Mouse (Mus musculus) limb, embryonic 14.5 days (tissue): Measurements from ENCODE around the gene Nfe2l1. TPM values are rescaled to one million over a fixed set of nuclear protein-coding genes. Genes with fewer than 3 reads are reported as not detected.
A peak's percentile ranks its signal among the peaks of the same experiment; 100 is the strongest.

Experiments
- ATAC-seq: fragments of 200-750 bp; cut with Nextera tagmentation; 2 replicates; pipeline ENCODE4 v1.8.0; 2017; ENCODE audit warnings: low read depth, moderate number of reproducible peaks, moderate TSS enrichment; ENCODE audit not compliant: low FRiP score
- DNase-seq: peaks from one replicate; pipeline ENCODE4 v3.0.0-alpha.2; 2015; ENCODE audit warnings: low spot score
- H3K27ac ChIP-seq: fragments of 300-500 bp; sonication (generic); replicated peaks from 2 replicates; pipeline ENCODE4 v1.5.1; 2014; ENCODE audit warnings: low read depth, mild to moderate bottlenecking, low read length, moderate library complexity, mixed read lengths
- H3K27me3 ChIP-seq: fragments of 300-500 bp; sonication (generic); 2 replicates; pipeline ENCODE4 v1.6.1; 2014; ENCODE audit warnings: low read length, mixed read lengths; ENCODE audit not compliant: control insufficient read depth, insufficient read depth
- H3K36me3 ChIP-seq: fragments of 300-500 bp; sonication (generic); 2 replicates; pipeline ENCODE4 v1.6.1; 2014; ENCODE audit warnings: mild to moderate bottlenecking, low read length, moderate library complexity, mixed read lengths; ENCODE audit not compliant: control insufficient read depth, insufficient read depth
- H3K4me1 ChIP-seq: fragments of 300-500 bp; sonication (generic); 2 replicates; pipeline ENCODE4 v1.6.1; 2014; ENCODE audit warnings: antibody characterized with exemption, low read length, mixed read lengths; ENCODE audit not compliant: control insufficient read depth, insufficient read depth
- H3K4me2 ChIP-seq: fragments of 300-500 bp; sonication (generic); replicated peaks from 2 replicates; pipeline ENCODE4 v1.6.1; 2014; ENCODE audit warnings: low read depth, mild to moderate bottlenecking, low read length, moderate library complexity; ENCODE audit not compliant: severe bottlenecking
- H3K4me3 ChIP-seq: fragments of 300-500 bp; sonication (generic); replicated peaks from 2 replicates; pipeline ENCODE4 v1.5.1; 2014; ENCODE audit warnings: low read length
- H3K9ac ChIP-seq: fragments of 300-500 bp; sonication (generic); 2 replicates; pipeline ENCODE4 v1.6.1; 2014; ENCODE audit warnings: mild to moderate bottlenecking, low read depth, low read length, moderate library complexity; ENCODE audit not compliant: severe bottlenecking
- H3K9me3 ChIP-seq: fragments of 300-500 bp; sonication (generic); 2 replicates; pipeline ENCODE4 v1.6.1; 2016; ENCODE audit warnings: low read length; ENCODE audit not compliant: control insufficient read depth
- POLR2A ChIP-seq: fragments of 200-500 bp; IDR thresholded peaks from 2 replicates; pipeline ENCODE4 v1.8.0; 2012; ENCODE audit warnings: inconsistent platforms, mild to moderate bottlenecking, moderate library complexity, borderline replicate concordance; ENCODE audit not compliant: insufficient read depth, insufficient read length; ENCODE audit errors: extremely low read depth
- WGBS: fragments of 180-500 bp; shearing (Covaris S2); extraction: QIAGEN DNeasy Blood & Tissue Kit; methylation state at CpG from one replicate; pipeline ENCODE4 v1.1.7; 2014; 5-methylcytosine and 5-hydroxymethylcytosine counted together
- polyA plus RNA-seq, 2 experiments: library from polyadenylated mRNA; depleted of rRNA in 1 of 2; stranded (reverse) in 1 of 2; unstranded in 1 of 2; fragments of >200 nt; fragmentation: Nextera tagmentation in 1 of 2; extraction: Ambion mirVana in 1 of 2; gene quantifications; 2 replicates each; pipeline versions ENCODE4 v1.2.1 to v1.2.3; 2012 to 2014

Gene Nfe2l1
- polyA plus RNA-seq, 2 experiments: 42.0 to 94.5 TPM

- 1% methylated on average over 35 of the region's 35 CpGs for WGBS
- Histone ChIP-seq H3K36me3 (no peaks in the 10 kb centered on the region), H3K4me3 (peak overlapping the region; percentile 40), H3K27ac (no peak overlapping the region), H3K4me1 (peaks cover 24% of the 10 kb centered on the region), H3K4me2 (peak overlapping the region; percentile 86), H3K9me3 (no peaks in the 10 kb centered on the region), H3K9ac (peak overlapping the region; percentile 46), H3K27me3 (peaks cover 5% of the 10 kb centered on the region; the same call in 1 of the 2 replicates)
- TF ChIP-seq POLR2A: no peak
- DNase-seq (peak; percentile 65), ATAC-seq (peak; percentile 79)
Measured at GRCm38 (mm10) chr11:96875745-96876144, 46.0 kb upstream of the Nfe2l1 start.

DNA sequence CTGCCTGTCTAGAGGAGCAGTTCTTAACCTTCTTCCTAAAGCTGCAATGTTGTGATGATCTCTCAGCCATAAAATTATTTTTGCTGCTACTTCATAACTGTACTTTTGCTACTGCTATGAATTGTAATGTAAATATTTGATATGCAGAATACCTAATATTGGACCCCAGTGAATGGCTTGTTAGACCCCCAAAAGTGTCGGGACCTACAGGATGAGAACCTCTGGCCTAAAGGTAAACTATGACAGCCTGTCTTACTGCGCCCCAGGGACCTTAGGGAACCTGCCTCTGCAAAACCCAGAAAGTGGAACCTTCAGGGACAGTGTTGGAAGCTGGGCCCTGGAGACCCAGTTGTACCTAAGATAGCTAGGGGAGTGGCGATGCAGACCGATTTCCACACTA, 45.5 kb upstream of the Nfe2l1 start:
- no peaks in the 10 kb centered on the region for H3K9me3 ChIP-seq
- DNase-seq (no peak), ATAC-seq (no peak)
- H3K4me3 ChIP-seq: peak overlapping the region; percentile 40
- WGBS: 17% methylated on average over 4 of the region's 4 CpGs
- peaks cover 24% of the 10 kb centered on the region for H3K4me1 ChIP-seq
- peak overlapping the region; percentile 86 for H3K4me2 ChIP-seq
- H3K27ac ChIP-seq: no peak overlapping the region
- TF ChIP-seq POLR2A: no peak
- H3K27me3 ChIP-seq: peaks cover 5% of the 10 kb centered on the region; the same call in 1 of the 2 replicates
- H3K9ac ChIP-seq: peak overlapping the region; percentile 46
- no peaks in the 10 kb centered on the region for H3K36me3 ChIP-seq

DNA sequence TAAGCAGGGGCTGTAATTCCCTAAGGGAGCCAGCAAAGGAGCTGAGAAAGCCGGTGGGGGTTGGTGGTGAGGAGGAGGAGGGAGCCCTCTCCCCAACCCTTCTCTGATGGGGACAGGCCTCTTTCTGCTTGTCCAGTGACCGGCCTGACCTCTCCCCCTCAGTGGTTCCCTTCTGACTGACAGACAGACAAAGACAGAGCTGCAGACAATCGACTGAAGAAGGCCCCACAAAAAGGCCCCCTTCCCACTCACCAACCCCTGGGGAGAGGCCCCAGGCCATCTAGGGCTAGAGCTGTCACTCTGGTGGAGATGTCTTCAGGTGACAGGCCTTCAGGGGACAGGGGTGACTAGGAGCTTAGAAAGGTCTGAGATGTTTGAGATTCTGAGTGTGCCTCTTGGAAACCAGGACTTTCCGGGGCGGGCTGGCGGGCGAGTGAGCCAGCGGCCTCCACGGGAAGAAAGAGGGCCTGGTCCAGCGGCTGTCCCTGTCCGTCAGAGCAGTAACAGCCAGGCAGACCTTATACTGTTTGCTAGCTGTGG, 43.9 kb upstream of the Nfe2l1 start:
- Histone ChIP-seq H3K36me3 (no peaks in the 10 kb centered on the region), H3K9me3 (no peaks in the 10 kb centered on the region), H3K27ac (peak overlapping the region; percentile 21; the same call in 1 of the 2 replicates), H3K4me1 (peaks cover 24% of the 10 kb centered on the region), H3K9ac (peak overlapping the region; percentile 47), H3K4me2 (no peak overlapping the region), H3K27me3 (peaks cover 5% of the 10 kb centered on the region; the same call in 1 of the 2 replicates), H3K4me3 (no peak overlapping the region)
- 41% methylated on average over 11 of the region's 11 CpGs for WGBS
- ATAC-seq: 0 out of 2 replicates have a peak, but pooled peaks have one; percentile 13
- peak; percentile 41 for DNase-seq
- no peak for TF ChIP-seq POLR2A

DNA sequence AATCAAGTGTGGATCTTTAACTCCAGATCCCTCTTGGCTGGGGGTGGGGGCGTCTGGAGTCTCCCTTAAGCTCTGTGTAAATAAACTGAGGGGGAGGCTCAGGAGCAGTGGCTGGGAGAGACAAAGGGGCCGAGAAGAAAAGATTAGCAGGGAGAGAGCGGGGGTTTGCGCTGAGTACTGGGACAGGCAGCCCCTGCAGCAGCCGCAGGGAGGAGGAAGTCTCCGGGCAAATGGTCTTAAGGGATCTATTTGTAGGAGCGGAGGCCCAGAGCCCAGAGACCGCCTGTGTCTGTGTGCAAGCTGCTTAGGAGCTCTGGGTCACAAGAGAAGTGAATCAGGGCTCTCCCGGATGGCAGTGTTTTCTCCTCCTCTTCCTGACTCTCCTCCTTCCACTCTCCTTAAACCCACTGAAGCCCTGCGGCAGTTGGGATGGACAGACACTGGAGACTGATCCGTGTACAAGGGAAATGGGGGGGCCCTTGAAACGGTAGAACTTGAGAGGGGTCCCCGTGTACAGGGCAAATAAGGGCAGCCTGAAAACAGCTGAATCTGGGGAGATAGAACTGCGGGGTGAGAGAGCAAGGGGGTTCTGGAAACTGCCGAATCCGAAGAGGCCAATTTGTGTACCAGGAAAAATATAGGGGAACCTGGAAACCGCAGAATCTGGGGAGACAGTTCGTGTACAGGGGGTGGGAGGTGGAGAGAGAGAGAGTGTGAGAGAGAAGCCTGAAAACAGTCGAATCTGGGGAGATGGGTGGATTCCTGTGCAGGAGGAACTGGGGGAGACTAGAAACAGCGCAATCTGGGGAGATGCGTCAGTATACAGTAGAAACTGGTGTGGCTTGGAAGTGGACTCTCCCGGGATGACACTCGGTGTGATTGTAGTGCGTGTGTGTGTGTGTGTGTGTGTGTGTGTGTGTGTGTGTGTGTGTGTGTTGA, 42.9 kb upstream of the Nfe2l1 start:
- no peak for TF ChIP-seq POLR2A
- peak; percentile 34 for DNase-seq
- peaks cover 5% of the 10 kb centered on the region; the same call in 1 of the 2 replicates for H3K27me3 ChIP-seq
- H3K27ac ChIP-seq: peak overlapping the region; percentile 28
- H3K36me3 ChIP-seq: no peaks in the 10 kb centered on the region
- H3K4me2 ChIP-seq: peak overlapping the region; percentile 17
- peak; percentile 18 for ATAC-seq
- no peaks in the 10 kb centered on the region for H3K9me3 ChIP-seq
- WGBS: 8% methylated on average over 23 of the region's 24 CpGs
- H3K4me3 ChIP-seq: no peak overlapping the region
- H3K4me1 ChIP-seq: peaks cover 24% of the 10 kb centered on the region
- peak overlapping the region; percentile 9; the same call in 1 of the 2 replicates for H3K9ac ChIP-seq

DNA sequence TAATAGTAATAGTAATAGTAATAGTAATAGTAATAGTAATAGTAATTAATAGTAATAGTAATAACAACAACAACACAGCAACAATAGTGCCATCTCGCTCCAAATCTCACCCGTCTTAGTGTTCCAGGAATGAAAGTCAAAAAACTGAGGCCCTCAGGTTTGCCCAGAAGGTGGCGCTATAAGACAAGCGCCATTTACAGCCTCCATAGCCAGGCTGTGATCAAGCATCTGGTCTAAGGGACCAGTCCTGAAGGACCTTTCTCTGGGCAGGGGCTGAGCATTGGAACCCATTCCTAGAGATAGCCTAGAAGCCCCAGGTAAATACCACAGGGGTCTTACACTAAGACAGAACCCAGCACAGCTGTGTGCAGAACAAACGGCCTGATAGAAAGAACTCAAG, 37.4 kb upstream of the Nfe2l1 start:
- 0 out of 2 replicates have a peak, but pooled peaks cover 5% of the 10 kb centered on the region for H3K27me3 ChIP-seq

More for the DNA sequence above, 37.4 kb upstream of the Nfe2l1 start:
- no peak for TF ChIP-seq POLR2A
- no peak for ATAC-seq
- Histone ChIP-seq H3K9me3 (no peaks in the 10 kb centered on the region), H3K4me3 (no peak overlapping the region), H3K4me1 (peaks cover 7% of the 10 kb centered on the region), H3K4me2 (no peak overlapping the region), H3K36me3 (no peaks in the 10 kb centered on the region), H3K9ac (no peak overlapping the region), H3K27ac (no peak overlapping the region)
- DNase-seq: peak; percentile 77
- 14% methylated on average over 5 of the region's 5 CpGs for WGBS
